Mouse (Mus musculus) MEL (cell line): Measurements from ENCODE around the gene Phkg2. TPM values are rescaled to one million over a fixed set of nuclear protein-coding genes. Genes with fewer than 3 reads are reported as not detected.
A peak's percentile ranks its signal among the peaks of the same experiment; 100 is the strongest.

Experiments
- DNase-seq: peaks from one replicate; pipeline ENCODE4 v3.0.0; 2011; ENCODE audit warnings: low read depth, low spot score
- H3K27ac ChIP-seq: 2 replicates; pipeline ENCODE4 v1.5.1; 2012; ENCODE audit warnings: low read depth, mild to moderate bottlenecking, control low read depth, low read length, moderate library complexity; ENCODE audit not compliant: control insufficient read depth
- H3K27me3 ChIP-seq, 2 experiments: fragments of 150-350 bp in 1 of 2; sonication (generic) in 1 of 2; 2 replicates each; pipeline ENCODE4 v1.6.1; 2012; ENCODE audit warnings: low read length in 2 of 2, mild to moderate bottlenecking in 2 of 2, improper control_type of control experiment in 1 of 2, moderate library complexity in 1 of 2; ENCODE audit not compliant: insufficient read depth in 2 of 2, control insufficient read depth in 1 of 2
- H3K36me3 ChIP-seq, 2 experiments: 2 replicates each; pipeline ENCODE4 v1.6.1; 2012 to 2014; ENCODE audit warnings: low read length in 2 of 2, improper control_type of control experiment in 1 of 2, inconsistent platforms in 1 of 2, mild to moderate bottlenecking in 1 of 2; ENCODE audit not compliant: insufficient read depth in 2 of 2, control insufficient read depth in 1 of 2
- H3K4me1 ChIP-seq, 2 experiments: fragments of 150-350 bp in 1 of 2; sonication (generic) in 1 of 2; 2 replicates each; pipeline ENCODE4 v1.6.1; 2012; ENCODE audit warnings: low read length in 2 of 2, improper control_type of control experiment in 1 of 2, mild to moderate bottlenecking in 1 of 2; ENCODE audit not compliant: insufficient read depth in 2 of 2, control insufficient read depth in 1 of 2
- H3K4me3 ChIP-seq, 2 experiments: fragments of 150-350 bp in 1 of 2; sonication (generic) in 1 of 2; 2 replicates each; pipeline ENCODE4 v1.5.1; 2012; ENCODE audit warnings: low read depth in 2 of 2, low read length in 2 of 2, mild to moderate bottlenecking in 2 of 2, moderate library complexity in 2 of 2, control low read depth in 1 of 2, improper control_type of control experiment in 1 of 2; ENCODE audit not compliant: control insufficient read depth in 1 of 2, insufficient read depth in 1 of 2
- H3K79me2 ChIP-seq: 2 replicates; pipeline ENCODE4 v1.6.1; 2012; ENCODE audit warnings: mild to moderate bottlenecking, low read length, moderate library complexity; ENCODE audit not compliant: control insufficient read depth, poor library complexity, insufficient read depth
- H3K9ac ChIP-seq: 2 replicates; pipeline ENCODE4 v1.6.1; 2012; ENCODE audit warnings: low read depth, mild to moderate bottlenecking, control low read depth, low read length, moderate library complexity; ENCODE audit not compliant: control insufficient read depth, poor library complexity, severe bottlenecking
- H3K9me3 ChIP-seq: fragments of 150-350 bp; sonication (generic); replicated peaks from 2 replicates; pipeline ENCODE4 v1.6.1; 2012; ENCODE audit warnings: mild to moderate bottlenecking, low read length, improper control_type of control experiment, moderate library complexity; ENCODE audit not compliant: insufficient read depth
- BHLHE40 ChIP-seq: IDR thresholded peaks from 2 replicates; pipeline ENCODE4 v1.6.1; 2012; ENCODE audit warnings: low read depth, mild to moderate bottlenecking, inconsistent platforms, low read length, improper control_type of control experiment, borderline replicate concordance
- CHD2 ChIP-seq: IDR thresholded peaks from 2 replicates; pipeline ENCODE4 v1.6.1; 2011; ENCODE audit warnings: low read length, improper control_type of control experiment
- CTCF ChIP-seq, 3 experiments: IDR thresholded peaks in 2 of 3; conservative IDR thresholded peaks in 1 of 3; 2 replicates each; pipeline ENCODE4 v1.5.1; 2011 to 2012; ENCODE audit warnings: low read length in 3 of 3, low read depth in 2 of 3, mild to moderate bottlenecking in 2 of 3, improper control_type of control experiment in 1 of 3, inconsistent platforms in 1 of 3, mixed read lengths in 1 of 3, moderate library complexity in 1 of 3; ENCODE audit not compliant: control insufficient read depth in 1 of 3, insufficient read depth in 1 of 3, poor library complexity in 1 of 3, severe bottlenecking in 1 of 3
- E2F4 ChIP-seq: IDR thresholded peaks from 2 replicates; pipeline ENCODE4 v1.6.1; 2011; ENCODE audit warnings: low read depth, low read length, improper control_type of control experiment, borderline replicate concordance
- ELF1 ChIP-seq: IDR thresholded peaks from 2 replicates; pipeline ENCODE4 v1.6.1; 2014; ENCODE audit warnings: low read depth, mild to moderate bottlenecking, inconsistent platforms, low read length, improper control_type of control experiment, moderate library complexity
- EP300 ChIP-seq, 2 experiments: IDR thresholded peaks; 2 replicates each; pipeline ENCODE4 v1.6.1; 2011; ENCODE audit warnings: improper control_type of control experiment in 2 of 2, low read length in 2 of 2, low read depth in 1 of 2, mild to moderate bottlenecking in 1 of 2
- ETS1 ChIP-seq: IDR thresholded peaks from 2 replicates; pipeline ENCODE4 v1.6.1; 2012; ENCODE audit warnings: low read depth, mild to moderate bottlenecking, inconsistent platforms, low read length, improper control_type of control experiment, moderate library complexity
- GABPA ChIP-seq: IDR thresholded peaks from 2 replicates; pipeline ENCODE4 v1.6.1; 2012; ENCODE audit warnings: low read depth, mild to moderate bottlenecking, inconsistent platforms, low read length, improper control_type of control experiment, moderate library complexity
- GATA1 ChIP-seq: IDR thresholded peaks from 2 replicates; pipeline ENCODE4 v1.6.1; 2011; ENCODE audit warnings: low read depth, low read length, improper control_type of control experiment
- HCFC1 ChIP-seq: IDR thresholded peaks from 2 replicates; pipeline ENCODE4 v1.6.1; 2012; ENCODE audit warnings: low read depth, mild to moderate bottlenecking, inconsistent platforms, low read length, improper control_type of control experiment, moderate library complexity
- KAT2A ChIP-seq: conservative IDR thresholded peaks from 2 replicates; pipeline ENCODE4 v1.6.1; 2012; ENCODE audit warnings: low read depth, low read length, improper control_type of control experiment, inconsistent platforms
- MAFK ChIP-seq: IDR thresholded peaks from 2 replicates; pipeline ENCODE4 v1.6.1; 2011; ENCODE audit warnings: low read depth, mild to moderate bottlenecking, low read length, improper control_type of control experiment, borderline replicate concordance
- MAX ChIP-seq: IDR thresholded peaks from 2 replicates; pipeline ENCODE4 v1.6.1; 2011; ENCODE audit warnings: low read length, improper control_type of control experiment
- MAZ ChIP-seq: IDR thresholded peaks from 2 replicates; pipeline ENCODE4 v1.6.1; 2012; ENCODE audit warnings: low read depth, mild to moderate bottlenecking, inconsistent platforms, low read length, improper control_type of control experiment
- MEF2A ChIP-seq: IDR thresholded peaks from 2 replicates; pipeline ENCODE4 v1.6.1; 2014; ENCODE audit warnings: low read depth, mild to moderate bottlenecking, inconsistent platforms, low read length, improper control_type of control experiment; ENCODE audit not compliant: poor library complexity, insufficient replicate concordance, severe bottlenecking; ENCODE audit errors: extremely low read depth
- MXI1 ChIP-seq: IDR thresholded peaks from 2 replicates; pipeline ENCODE4 v1.6.1; 2011; ENCODE audit warnings: mild to moderate bottlenecking, low read depth, low read length, improper control_type of control experiment
- MYB ChIP-seq: IDR thresholded peaks from 2 replicates; pipeline ENCODE4 v1.6.1; 2011; ENCODE audit warnings: mild to moderate bottlenecking, low read depth, low read length, improper control_type of control experiment
- MYC ChIP-seq: IDR thresholded peaks from 2 replicates; pipeline ENCODE4 v1.6.1; 2011; ENCODE audit warnings: low read depth, mild to moderate bottlenecking, low read length, improper control_type of control experiment, moderate library complexity
- NELFE ChIP-seq: IDR thresholded peaks from 2 replicates; pipeline ENCODE4 v1.6.1; 2011; ENCODE audit warnings: low read depth, low read length, improper control_type of control experiment
- NRF1 ChIP-seq: IDR thresholded peaks from 2 replicates; pipeline ENCODE4 v1.6.1; 2014; ENCODE audit warnings: low read depth, mild to moderate bottlenecking, inconsistent platforms, low read length, improper control_type of control experiment, moderate library complexity; ENCODE audit not compliant: poor library complexity, insufficient read depth, severe bottlenecking
- POLR2A ChIP-seq, 2 experiments: IDR thresholded peaks; 2 replicates each; pipeline ENCODE4 v1.6.1; 2011 to 2012; ENCODE audit warnings: low read length in 2 of 2, mild to moderate bottlenecking in 2 of 2, control low read depth in 1 of 2, improper control_type of control experiment in 1 of 2, low read depth in 1 of 2, moderate library complexity in 1 of 2; ENCODE audit not compliant: control insufficient read depth in 1 of 2, insufficient read depth in 1 of 2, poor library complexity in 1 of 2
- POLR2AphosphoS2 ChIP-seq: IDR thresholded peaks from 2 replicates; pipeline ENCODE4 v1.6.1; 2011; ENCODE audit warnings: low read length, improper control_type of control experiment
- POLR2AphosphoS5 ChIP-seq: IDR thresholded peaks from 2 replicates; pipeline ENCODE4 v1.6.1; 2012; ENCODE audit warnings: low read depth, borderline replicate concordance, mild to moderate bottlenecking, inconsistent platforms, low read length, moderate library complexity, mixed read lengths
- RAD21 ChIP-seq: IDR thresholded peaks from 2 replicates; pipeline ENCODE4 v1.6.1; 2011; ENCODE audit warnings: mild to moderate bottlenecking, low read depth, low read length, improper control_type of control experiment
- RCOR1 ChIP-seq: IDR thresholded peaks from 2 replicates; pipeline ENCODE4 v1.6.1; 2012; ENCODE audit warnings: low read depth, mild to moderate bottlenecking, inconsistent platforms, low read length, improper control_type of control experiment
- SIN3A ChIP-seq: IDR thresholded peaks from 2 replicates; pipeline ENCODE4 v1.6.1; 2012; ENCODE audit warnings: low read length, improper control_type of control experiment, inconsistent platforms
- SMC3 ChIP-seq: IDR thresholded peaks from 2 replicates; pipeline ENCODE4 v1.6.1; 2011; ENCODE audit warnings: low read depth, low read length, improper control_type of control experiment
- TAL1 ChIP-seq: IDR thresholded peaks from 2 replicates; pipeline ENCODE4 v1.6.1; 2012; ENCODE audit warnings: mild to moderate bottlenecking, inconsistent platforms, low read length, moderate library complexity, mixed read lengths
- TBP ChIP-seq: IDR thresholded peaks from 2 replicates; pipeline ENCODE4 v1.8.0; 2011; ENCODE audit warnings: low read depth, low read length, improper control_type of control experiment
- TCF12 ChIP-seq: IDR thresholded peaks from 2 replicates; pipeline ENCODE4 v1.6.1; 2014; ENCODE audit warnings: low read depth, mild to moderate bottlenecking, inconsistent platforms, low read length, improper control_type of control experiment, moderate library complexity
- UBTF ChIP-seq: IDR thresholded peaks from 2 replicates; pipeline ENCODE4 v1.6.1; 2012; ENCODE audit warnings: low read depth, mild to moderate bottlenecking, inconsistent platforms, low read length, improper control_type of control experiment, moderate library complexity, borderline replicate concordance; ENCODE audit not compliant: insufficient read depth
- USF1 ChIP-seq: IDR thresholded peaks from 2 replicates; pipeline ENCODE4 v1.6.1; 2014; ENCODE audit warnings: low read depth, mild to moderate bottlenecking, inconsistent platforms, low read length, improper control_type of control experiment, moderate library complexity
- ZC3H11A ChIP-seq: IDR thresholded peaks from 2 replicates; pipeline ENCODE4 v1.6.1; 2012; ENCODE audit warnings: low read depth, mild to moderate bottlenecking, inconsistent platforms, low read length, improper control_type of control experiment
- ZKSCAN1 ChIP-seq: IDR thresholded peaks from 2 replicates; pipeline ENCODE4 v1.6.1; 2012; ENCODE audit warnings: low read depth, mild to moderate bottlenecking, inconsistent platforms, low read length, improper control_type of control experiment, moderate library complexity
- ZMIZ1 ChIP-seq: IDR thresholded peaks from 2 replicates; pipeline ENCODE4 v1.6.1; 2012; ENCODE audit warnings: low read depth, mild to moderate bottlenecking, inconsistent platforms, low read length, improper control_type of control experiment, moderate library complexity
- ZNF384 ChIP-seq: IDR thresholded peaks from 2 replicates; pipeline ENCODE4 v1.6.1; 2012; ENCODE audit warnings: low read depth, mild to moderate bottlenecking, inconsistent platforms, low read length, improper control_type of control experiment
- polyA plus RNA-seq, 2 experiments: library from polyadenylated mRNA; stranded (reverse) in 1 of 2; unstranded in 1 of 2; fragments of >175 nt in 1 of 2; fragments of >200 nt in 1 of 2; gene quantifications; 2 replicates each; pipeline versions ENCODE4 v1.2.1 to v1.2.4; 2012; ENCODE audit warnings: low replicate concordance in 2 of 2, low read depth in 1 of 2; ENCODE audit not compliant: insufficient read length in 2 of 2, insufficient read depth in 1 of 2, missing spikeins in 1 of 2
- total RNA-seq: library from RNA; depleted of rRNA; stranded (reverse); fragments of 300-350 nt; gene quantifications from 2 replicates; pipeline ENCODE4 v1.2.3, GENCODE M21; 2012

Phkg2 gene
- total and polyA plus RNA-seq, 3 experiments: 23.3 to 70.8 TPM; not detected in 1

DNA sequence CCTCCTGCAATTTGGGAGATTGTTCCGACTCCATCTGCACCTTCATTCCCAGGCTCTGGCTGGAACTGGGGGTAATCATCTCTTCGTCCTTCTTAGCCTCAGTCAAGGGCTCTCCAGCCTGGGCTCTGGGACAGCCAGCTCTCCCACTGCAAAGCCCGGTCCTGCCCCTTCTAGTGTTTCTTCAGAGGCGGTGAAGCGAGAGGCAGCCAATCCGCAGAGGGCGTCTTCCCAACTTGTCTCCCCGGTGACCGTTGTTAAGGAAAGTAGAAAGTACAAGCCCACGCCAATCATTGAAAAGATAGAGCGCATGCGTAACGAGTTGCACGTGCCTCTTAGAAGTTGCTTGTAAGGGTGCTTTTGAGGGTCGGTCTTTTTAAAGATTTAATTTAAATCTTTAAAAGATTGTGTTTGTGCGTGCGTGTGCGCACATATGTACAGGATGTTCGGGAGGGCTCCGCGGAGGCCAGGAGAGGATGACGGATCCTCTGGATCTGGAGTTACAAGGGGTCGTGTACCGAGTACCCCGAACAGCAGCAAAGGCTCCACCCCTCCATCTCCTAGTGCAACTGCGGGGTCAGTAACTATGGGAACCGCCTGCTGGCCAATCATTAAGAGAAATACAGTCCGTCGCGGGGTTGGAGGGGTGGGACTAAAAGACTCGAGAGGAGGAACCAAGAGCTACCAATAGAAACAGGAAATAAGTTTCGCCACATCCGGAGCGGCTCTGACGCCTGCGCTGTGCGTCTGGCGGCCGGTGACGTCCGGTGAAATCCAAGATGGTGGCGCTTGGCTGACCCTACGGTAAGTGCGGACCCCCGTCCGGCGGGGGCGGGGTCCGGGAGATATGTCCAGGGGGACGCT, 15.1 kb downstream of the Phkg2 start, which contains the start of the genes Ccdc189 and Rnf40:
TSS of gene Ccdc189 (minus strand) at position 585 of the 861 bp plus-strand sequence.
TSS of gene Rnf40 (plus strand) at position 757 of the 861 bp plus-strand sequence.
- H3K4me1 ChIP-seq: peaks cover 6 to 33% of the 10 kb centered on the region in 2 experiments; a peak in 3 of 4 replicates
- H3K27ac ChIP-seq: peak within 1 kb of the TSS; percentile 62
- H3K36me3 ChIP-seq: peaks cover 1 to 30% of the 10 kb centered on the region in 2 experiments; a peak in 3 of 4 replicates
- TF ChIP-seq ETS1: peak; percentile 53; the same call in 1 of the 2 replicates
- no peak for TF ChIP-seq GATA1
- TF ChIP-seq MAZ: peak; percentile 48; the same call in 1 of the 2 replicates
- TF ChIP-seq ZC3H11A: no peak
- 0 out of 2 replicates have a peak, but pooled peaks have one; percentile 49 for TF ChIP-seq ZMIZ1
- TF ChIP-seq E2F4: no peak
- peak; percentile 93 for TF ChIP-seq MYC
- TF ChIP-seq ZKSCAN1: no peak
- TF ChIP-seq TBP: peak; percentile 72; the same call in 1 of the 2 replicates
- no peak for TF ChIP-seq RAD21
- no peak for TF ChIP-seq POLR2AphosphoS5
- TF ChIP-seq TCF12: 0 out of 2 replicates have a peak, but pooled peaks have one; percentile 21
- no peak for TF ChIP-seq RCOR1
- no peak for TF ChIP-seq ZNF384
- peak; percentile 41 to 68 for TF ChIP-seq POLR2A (IDR thresholded peaks at IDR 0.05; ENCODE audit: control insufficient read depth in 1 of 2, insufficient read depth in 1 of 2, low read depth in 1 of 2, low read length in 2 of 2, poor library complexity in 1 of 2)
- peak; percentile 87 for TF ChIP-seq HCFC1
- no peak for TF ChIP-seq UBTF
- peak; percentile 60 for TF ChIP-seq NELFE
- no peak; the same call in none of the 2 replicates for TF ChIP-seq POLR2AphosphoS2
- TF ChIP-seq SIN3A: peak; percentile 99
- no peak for TF ChIP-seq MAFK
- peak; percentile 99 for TF ChIP-seq MXI1
- no peak for TF ChIP-seq TAL1
- TF ChIP-seq CHD2: no peak
- TF ChIP-seq CTCF (IDR thresholded peaks at IDR 0.05 in 2 of 3, conservative IDR thresholded peaks at IDR 0.05 in 1 of 3; ENCODE audit: control insufficient read depth in 1 of 3, insufficient read depth in 1 of 3, low read depth in 2 of 3, low read length in 3 of 3, poor library complexity in 1 of 3, severe bottlenecking in 1 of 3): no peak
- TF ChIP-seq BHLHE40: peak; percentile 99
- no peak for TF ChIP-seq SMC3
- peak; percentile 99 for TF ChIP-seq MAX
- no peak for TF ChIP-seq GABPA
- no peak for TF ChIP-seq MEF2A
- TF ChIP-seq KAT2A: peak; percentile 30; the same call in 1 of the 2 replicates
- TF ChIP-seq USF1: peak; percentile 75
- TF ChIP-seq NRF1: peak; percentile 85
- TF ChIP-seq EP300 (IDR thresholded peaks at IDR 0.05; ENCODE audit: low read depth in 1 of 2, low read length in 2 of 2): no peak
- peak; percentile 76 for TF ChIP-seq ELF1
- TF ChIP-seq MYB: no peak

More for the DNA sequence above, 15.1 kb downstream of the Phkg2 start, which contains the start of the genes Ccdc189 and Rnf40:
- peak; percentile 99 for DNase-seq
- peak within 1 kb of the TSS; percentile 87 for H3K9ac ChIP-seq
- peak within 1 kb of the TSS; percentile 90 to 97 for H3K4me3 ChIP-seq
- H3K9me3 ChIP-seq: no peaks in the 10 kb centered on the region
- no peaks in the 10 kb centered on the region for H3K27me3 ChIP-seq
- H3K79me2 ChIP-seq: peaks cover 12% of the 10 kb centered on the region
